Mouse (Mus musculus): ENCODE data around the gene Alox15. TPM values are rescaled to one million over a fixed set of nuclear protein-coding genes. Genes with fewer than 3 reads are reported as not detected.
"Not testable (repeated sequence)": the region's sequence is repeated elsewhere in the genome, so short reads cannot be mapped to it uniquely, and the experiment has no call there.

Alox15 gene
- polyA plus RNA-seq, 1 experiment, result not detected

DNA sequence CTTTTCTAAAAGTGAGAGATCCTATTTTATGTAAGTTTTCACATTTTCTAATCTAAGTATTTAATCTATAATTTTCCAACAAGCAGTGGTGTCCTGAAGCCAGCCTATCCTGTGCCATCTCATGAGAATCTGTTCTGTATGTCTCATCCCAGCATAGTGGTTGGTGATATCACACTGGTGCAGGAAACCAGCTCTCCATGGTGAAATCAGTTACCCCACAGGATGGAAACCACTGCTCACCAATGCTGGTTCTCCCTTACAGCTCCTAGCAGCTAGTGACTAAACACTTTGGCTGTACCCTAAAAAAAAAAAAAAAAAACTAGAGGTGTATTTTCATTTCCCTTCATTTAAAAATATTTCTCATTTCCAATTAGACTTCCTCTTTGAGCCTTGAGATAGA, 20.6 kb upstream of the Alox15 start:
- no peak for TF ChIP-seq POLR2A (IDR thresholded peaks at IDR 0.05; ENCODE audit: insufficient read depth, low read depth, low read length)
- TF ChIP-seq CTCF (IDR thresholded peaks at IDR 0.05; ENCODE audit: insufficient read depth, low read depth, low read length), result no peak
- Histone ChIP-seq H3K4me3 (ENCODE audit: insufficient read depth, low read depth, low read length) (no peak overlapping the region), H3K4me1 (ENCODE audit: control insufficient read depth, insufficient read depth, low read length) (no peaks in the 10 kb centered on the region), H3K27ac (ENCODE audit: insufficient read depth, low read depth, low read length) (no peak overlapping the region)

DNA sequence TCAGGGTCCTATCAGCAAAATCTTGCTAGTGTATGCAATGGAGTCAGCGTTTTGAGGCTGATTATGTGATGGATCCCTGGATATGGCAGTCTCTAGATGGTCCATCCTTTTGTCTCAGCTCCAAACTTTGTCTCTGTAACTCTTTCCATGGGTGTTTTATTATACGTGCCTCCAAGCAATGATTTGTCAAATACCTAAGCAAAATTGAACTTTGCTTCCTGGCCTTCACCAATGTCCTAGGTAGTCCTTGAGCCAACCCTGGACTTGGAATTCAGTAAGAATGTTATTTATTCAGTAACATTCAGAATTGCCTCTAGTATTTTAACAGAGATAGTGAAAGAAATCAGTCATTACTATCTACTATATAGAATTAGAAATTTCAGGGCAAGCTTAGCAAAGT, 16.8 kb upstream of the Alox15 start:
- 73% methylated on average over 2 of the region's 2 CpGs for WGBS
- not testable (repeated sequence) for H3K4me1 ChIP-seq (ENCODE audit: control insufficient read depth, insufficient read depth, low read length); H3K4me3 ChIP-seq (ENCODE audit: insufficient read depth, low read depth, low read length); H3K27ac ChIP-seq (ENCODE audit: insufficient read depth, low read depth, low read length)

DNA sequence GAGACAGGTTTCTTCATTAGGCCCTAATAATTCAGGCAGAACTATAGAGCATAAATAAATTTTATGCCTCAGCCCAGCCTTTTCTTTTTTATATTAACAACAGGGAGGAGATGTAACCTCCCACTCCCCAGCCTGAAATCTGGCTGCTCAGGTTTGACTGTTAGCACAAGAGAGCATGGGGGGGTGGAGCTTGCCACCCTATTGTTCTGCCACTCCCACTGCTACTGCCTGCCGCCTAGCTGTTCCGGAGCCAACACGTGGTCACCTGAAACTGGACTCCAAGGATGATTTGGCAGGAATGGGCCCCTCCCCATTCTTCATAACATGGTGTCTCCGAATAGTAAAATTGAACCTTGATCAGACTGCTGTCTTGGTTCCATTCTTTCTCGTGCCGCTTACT, 15.9 kb upstream of the Alox15 start:
- H3K27ac ChIP-seq (ENCODE audit: insufficient read depth, low read depth, low read length); H3K4me3 ChIP-seq (ENCODE audit: insufficient read depth, low read depth, low read length); H3K4me1 ChIP-seq (ENCODE audit: control insufficient read depth, insufficient read depth, low read length): not testable (repeated sequence)
- WGBS, result 84% methylated on average over 6 of the region's 6 CpGs

DNA sequence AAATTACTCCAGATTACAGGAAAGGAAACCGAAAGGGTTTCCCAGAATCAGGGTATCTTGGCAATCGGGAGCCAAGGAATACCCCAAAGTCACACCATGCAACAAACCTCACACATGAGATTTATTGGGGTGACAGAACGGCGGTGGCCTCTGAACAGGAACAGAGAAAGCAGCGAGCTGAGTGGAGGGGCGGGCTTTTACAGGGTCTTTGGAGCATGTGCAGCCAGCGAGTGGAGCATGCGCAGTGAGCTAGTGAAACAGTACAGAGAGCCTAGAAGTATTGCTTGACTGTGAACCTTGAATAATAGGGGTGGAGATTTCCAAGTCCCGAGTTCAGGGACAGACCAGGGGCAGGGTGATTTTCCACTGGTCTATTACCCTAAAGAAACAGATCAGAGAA, 3.2 kb downstream of the Alox15 start:
- Histone ChIP-seq H3K4me1 (ENCODE audit: control insufficient read depth, insufficient read depth, low read length) (peaks cover 8% of the 10 kb centered on the region; the same call in 1 of the 2 replicates), H3K4me3 (ENCODE audit: insufficient read depth, low read depth, low read length) (no peak overlapping the region), H3K27ac (ENCODE audit: insufficient read depth, low read depth, low read length) (no peak overlapping the region)
- 84% methylated on average over 9 of the region's 9 CpGs for WGBS
- TF ChIP-seq CTCF (IDR thresholded peaks at IDR 0.05; ENCODE audit: insufficient read depth, low read depth, low read length) (no peak), POLR2A (IDR thresholded peaks at IDR 0.05; ENCODE audit: insufficient read depth, low read depth, low read length) (no peak)

DNA sequence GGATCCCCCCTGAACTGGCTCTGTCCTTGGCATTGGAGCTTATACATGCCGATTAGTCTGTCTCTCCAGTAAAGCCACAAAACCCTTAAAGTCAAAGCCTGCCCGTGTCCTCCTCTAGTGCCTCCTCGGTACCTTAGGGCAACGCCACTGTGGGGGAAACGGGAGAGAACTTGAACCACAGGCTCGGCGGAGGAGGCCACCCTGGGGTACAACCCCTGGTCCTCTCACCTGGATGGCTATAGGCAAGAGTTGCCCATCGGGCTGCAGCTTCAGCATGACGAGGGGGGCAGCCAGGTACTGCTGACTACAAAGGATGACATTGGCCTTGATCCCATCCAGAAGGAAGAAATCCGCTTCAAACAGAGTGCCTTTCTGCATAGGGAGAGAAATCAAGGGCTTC, 4.0 kb downstream of the Alox15 start:
- Histone ChIP-seq H3K27ac (ENCODE audit: insufficient read depth, low read depth, low read length) (no peak overlapping the region), H3K4me3 (ENCODE audit: insufficient read depth, low read depth, low read length) (no peak overlapping the region), H3K4me1 (ENCODE audit: control insufficient read depth, insufficient read depth, low read length) (peaks cover 8% of the 10 kb centered on the region; the same call in 1 of the 2 replicates)
- 85% methylated on average over 10 of the region's 10 CpGs for WGBS
- TF ChIP-seq POLR2A (IDR thresholded peaks at IDR 0.05; ENCODE audit: insufficient read depth, low read depth, low read length), result no peak
- TF ChIP-seq CTCF (IDR thresholded peaks at IDR 0.05; ENCODE audit: insufficient read depth, low read depth, low read length), result no peak

DNA sequence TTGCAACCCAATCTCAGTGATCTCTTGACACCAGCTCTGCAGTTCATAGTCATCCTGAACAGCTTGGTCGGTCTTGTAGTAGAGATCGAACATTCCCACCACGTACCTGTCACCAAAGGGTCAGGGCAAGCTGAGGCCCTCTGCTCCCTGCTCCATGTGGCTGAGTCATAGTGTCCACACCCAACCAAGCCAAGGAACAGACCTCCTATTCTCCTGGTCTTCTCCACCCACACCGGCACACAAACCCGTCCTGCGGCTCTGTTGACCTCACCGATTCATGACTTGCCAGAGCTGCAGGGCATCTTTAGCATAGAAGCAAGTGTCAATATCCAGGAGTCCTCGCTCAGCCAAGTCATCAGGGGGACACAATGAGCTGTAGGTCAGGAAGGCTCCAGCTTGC, 6.3 kb downstream of the Alox15 start:
- Histone ChIP-seq H3K4me3 (ENCODE audit: insufficient read depth, low read depth, low read length) (no peak overlapping the region), H3K4me1 (ENCODE audit: control insufficient read depth, insufficient read depth, low read length) (no peaks in the 10 kb centered on the region), H3K27ac (ENCODE audit: insufficient read depth, low read depth, low read length) (no peak overlapping the region)
- WGBS, result 95% methylated on average over 8 of the region's 8 CpGs
- no peak for TF ChIP-seq CTCF (IDR thresholded peaks at IDR 0.05; ENCODE audit: insufficient read depth, low read depth, low read length)
- no peak for TF ChIP-seq POLR2A (IDR thresholded peaks at IDR 0.05; ENCODE audit: insufficient read depth, low read depth, low read length)

DNA sequence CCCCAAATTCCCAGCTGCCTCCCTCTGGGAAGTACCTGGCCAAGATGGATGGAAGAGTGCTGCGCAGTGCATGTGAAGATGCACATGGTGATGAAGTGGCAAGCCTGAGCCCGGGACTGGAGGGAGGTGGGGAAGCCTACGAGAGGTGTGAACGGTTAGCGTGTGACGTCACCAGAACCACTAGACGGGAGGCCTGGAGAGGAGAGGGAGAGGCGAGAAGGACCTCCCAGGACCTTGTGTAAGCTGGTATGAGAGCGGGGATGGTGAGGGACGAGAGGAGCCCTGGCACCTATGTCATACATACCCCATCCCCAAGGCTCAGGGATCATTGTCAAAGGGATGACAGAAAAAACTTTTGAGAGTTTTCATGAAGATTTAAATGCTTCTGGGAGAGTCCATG, 6.8 kb downstream of the Alox15 start:
- H3K27ac ChIP-seq (ENCODE audit: insufficient read depth, low read depth, low read length), result no peak overlapping the region
- 88% methylated on average over 10 of the region's 10 CpGs for WGBS
- TF ChIP-seq POLR2A (IDR thresholded peaks at IDR 0.05; ENCODE audit: insufficient read depth, low read depth, low read length) (no peak), CTCF (IDR thresholded peaks at IDR 0.05; ENCODE audit: insufficient read depth, low read depth, low read length) (no peak)
- H3K4me1 ChIP-seq (ENCODE audit: control insufficient read depth, insufficient read depth, low read length), result no peaks in the 10 kb centered on the region
- H3K4me3 ChIP-seq (ENCODE audit: insufficient read depth, low read depth, low read length), result no peak overlapping the region

DNA sequence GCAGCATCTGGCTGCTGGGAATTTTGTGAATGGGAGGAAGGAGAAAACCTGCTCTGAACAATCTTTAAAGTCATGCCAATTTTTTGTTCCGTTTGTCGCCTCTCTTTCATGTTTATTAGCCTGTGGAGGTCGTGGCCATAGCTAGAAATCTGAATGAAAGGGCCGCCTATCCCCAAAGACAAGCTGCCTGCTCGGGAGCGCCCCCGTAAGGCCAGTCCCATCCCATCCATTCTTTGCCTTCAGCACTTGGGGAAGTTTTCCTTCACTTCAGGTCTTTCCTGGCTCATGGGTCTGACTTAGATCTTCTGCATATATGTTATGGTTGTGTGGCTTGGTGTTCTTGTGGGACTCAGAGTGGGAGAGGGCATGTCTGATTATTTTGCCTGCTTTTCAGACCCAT, 12.3 kb downstream of the Alox15 start:
- Histone ChIP-seq H3K4me1 (ENCODE audit: control insufficient read depth, insufficient read depth, low read length) (no peaks in the 10 kb centered on the region), H3K27ac (ENCODE audit: insufficient read depth, low read depth, low read length) (no peak overlapping the region), H3K4me3 (ENCODE audit: insufficient read depth, low read depth, low read length) (no peak overlapping the region)
- TF ChIP-seq CTCF (IDR thresholded peaks at IDR 0.05; ENCODE audit: insufficient read depth, low read depth, low read length) (no peak), POLR2A (IDR thresholded peaks at IDR 0.05; ENCODE audit: insufficient read depth, low read depth, low read length) (no peak)
- 31% methylated on average over 7 of the region's 7 CpGs for WGBS

DNA sequence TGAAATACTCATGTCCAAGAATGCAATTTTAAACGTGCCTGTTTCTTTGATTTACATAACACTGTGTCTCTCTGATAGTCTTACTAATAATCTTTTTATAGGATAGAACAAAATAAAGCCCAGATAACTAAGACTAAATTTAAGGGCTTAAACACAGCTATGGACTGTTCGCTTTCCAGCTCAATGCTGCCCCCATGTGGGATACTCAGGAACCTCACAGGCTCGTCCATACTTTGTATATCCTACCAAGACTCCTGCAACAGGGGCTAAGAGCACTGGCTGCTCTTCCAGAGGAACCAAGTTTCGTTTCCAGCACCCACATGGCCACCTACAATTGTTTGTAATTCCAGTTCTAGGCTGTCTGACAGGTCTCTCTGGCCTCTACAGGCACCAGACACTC, 17.4 kb downstream of the Alox15 start:
- H3K4me1 ChIP-seq (ENCODE audit: control insufficient read depth, insufficient read depth, low read length), result no peaks in the 10 kb centered on the region
- no peak overlapping the region for H3K4me3 ChIP-seq (ENCODE audit: insufficient read depth, low read depth, low read length)
- TF ChIP-seq POLR2A (IDR thresholded peaks at IDR 0.05; ENCODE audit: insufficient read depth, low read depth, low read length), result no peak
- TF ChIP-seq CTCF (IDR thresholded peaks at IDR 0.05; ENCODE audit: insufficient read depth, low read depth, low read length), result no peak
- WGBS, result 34% methylated on average over 4 of the region's 4 CpGs
- H3K27ac ChIP-seq (ENCODE audit: insufficient read depth, low read depth, low read length), result no peak overlapping the region

DNA sequence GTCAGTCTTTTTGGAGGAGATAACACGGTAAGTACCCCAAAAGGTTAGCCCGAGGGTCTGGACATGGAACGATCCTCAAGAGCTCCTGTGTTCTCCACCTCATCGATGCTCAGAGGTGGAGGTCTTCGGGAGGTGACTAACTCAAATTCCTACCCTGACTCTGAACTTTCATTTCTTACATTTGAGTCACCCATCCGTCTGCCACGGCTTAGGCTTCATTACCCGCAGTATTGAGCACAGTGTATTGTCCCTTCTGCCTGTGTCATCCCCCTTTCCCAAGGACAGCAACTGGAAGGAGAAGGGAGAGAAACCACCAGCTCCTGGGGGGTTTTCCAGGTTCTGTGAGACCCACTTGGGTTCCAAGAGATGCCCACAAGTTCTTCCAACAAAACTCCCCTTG, 27.1 kb downstream of the Alox15 start:
- no peak overlapping the region for H3K27ac ChIP-seq (ENCODE audit: insufficient read depth, low read depth, low read length)
- TF ChIP-seq CTCF (IDR thresholded peaks at IDR 0.05; ENCODE audit: insufficient read depth, low read depth, low read length) (no peak), POLR2A (IDR thresholded peaks at IDR 0.05; ENCODE audit: insufficient read depth, low read depth, low read length) (no peak)
- 91% methylated on average over 8 of the region's 8 CpGs for WGBS
- no peak overlapping the region for H3K4me3 ChIP-seq (ENCODE audit: insufficient read depth, low read depth, low read length)
- H3K4me1 ChIP-seq (ENCODE audit: control insufficient read depth, insufficient read depth, low read length), result no peaks in the 10 kb centered on the region
